ENCODE assay signal across 21 mouse cellular contexts in genomic region chr10:59820886-59821285, GRCm38 (mm10). TPM values are rescaled to one million over a fixed set of nuclear protein-coding genes. Genes with fewer than 3 reads are reported as not detected.
A peak's percentile ranks its signal among the peaks of the same experiment; 100 is the strongest.
DNase-seq lines count a peak whose midpoint lies in the region; TF ChIP-seq lines count a peak whose summit lies in the region.
"Had no signal": no experiment of that assay in that cellular context is flagged by ENCODE, and none has a peak within 500 bp of the region (broad histone marks: within the 10 kb centered on the region; RNA-seq: fewer than 3 reads in every experiment).

No protein-coding gene starts in this region.

- no peak for TF ChIP-seq POLR2A in myocyte (IDR thresholded peaks at IDR 0.05; ENCODE audit: insufficient read length, low read depth)

- H3K79me3 ChIP-seq in C2C12 (ENCODE audit: low read depth) = no peaks in the 10 kb centered on the region

- no peak for TF ChIP-seq CTCF in C2C12 (IDR thresholded peaks at IDR 0.05; ENCODE audit: control insufficient read depth, insufficient read depth, insufficient read length)

- peak; percentile 33 for DNase-seq in 3T3-L1 (ENCODE audit: low read depth, low spot score)
- DNase-seq in right cerebral cortex, postnatal 36 days (ENCODE audit: low spot score in 2 of 2) = no peak
- no peak for DNase-seq in cerebellum, postnatal 25 days
- DNase-seq: adrenal gland, adult 8-10 months; adrenal gland, postnatal 14 days; adrenal gland, postnatal 36 days; B cell, adult 2 months; cerebellum, adult 11-12 months; cerebellum, adult 2 months; cerebellum, adult 9-10 months; cerebellum, postnatal 10 days; cerebellum, postnatal 36 days; embryo, embryonic 11 days had no signal

- H3ac ChIP-seq in C2C12 (ENCODE audit: control insufficient read depth, insufficient read length, low read depth) (no peak overlapping the region), myocyte (ENCODE audit: control insufficient read depth, insufficient read length) (no peak overlapping the region)

- H3K36me3 ChIP-seq in C2C12 (ENCODE audit: control insufficient read depth, insufficient read depth) (no peaks in the 10 kb centered on the region), myocyte (ENCODE audit: control insufficient read depth, insufficient read depth) (peaks cover 4% of the 10 kb centered on the region)
- H3K36me3 ChIP-seq: embryonic facial prominence, embryonic 13.5 days; embryonic facial prominence, embryonic 15.5 days; forebrain, embryonic 10.5 days; forebrain, embryonic 12.5 days had no signal

- no peaks in the 10 kb centered on the region for H3K79me2 ChIP-seq in C2C12 (ENCODE audit: control insufficient read depth, insufficient read depth)
- no peaks in the 10 kb centered on the region for H3K79me2 ChIP-seq in myocyte (ENCODE audit: control insufficient read depth, insufficient read depth)

- H3K4me3 ChIP-seq in C2C12 (ENCODE audit: insufficient read depth, poor library complexity, severe bottlenecking) (no peak overlapping the region), myocyte (no peak overlapping the region)
- H3K4me3 ChIP-seq: embryonic facial prominence, embryonic 13.5 days; embryonic facial prominence, embryonic 15.5 days; erythroblast, embryonic 14.5 days; forebrain, embryonic 10.5 days; forebrain, embryonic 12.5 days had no signal

- H3K4me2 ChIP-seq in myocyte (ENCODE audit: low read depth) = peak overlapping the region; percentile 24
- H3K4me2 ChIP-seq: embryonic facial prominence, embryonic 13.5 days; embryonic facial prominence, embryonic 15.5 days; forebrain, embryonic 12.5 days had no signal

- no peaks in the 10 kb centered on the region for H3K27me3 ChIP-seq in C2C12 (ENCODE audit: control insufficient read depth, insufficient read depth, insufficient read length)
- H3K27me3 ChIP-seq in myocyte (ENCODE audit: control insufficient read depth, insufficient read depth, insufficient read length) = no peaks in the 10 kb centered on the region
- H3K27me3 ChIP-seq: embryonic facial prominence, embryonic 13.5 days; embryonic facial prominence, embryonic 15.5 days; forebrain, embryonic 12.5 days; Patski had no signal

TF ChIP-seq in C2C12, 6 proteins besides CTCF, POLR2A, EP300 and RAD21:
- TF ChIP-seq CEBPB (IDR thresholded peaks at IDR 0.05; ENCODE audit: low read depth) (peak; percentile 30), USF1 (IDR thresholded peaks at IDR 0.05; ENCODE audit: low read depth) (peak; percentile 88), MAX (IDR thresholded peaks at IDR 0.05) (no peak), FOSL1 (IDR thresholded peaks at IDR 0.05; ENCODE audit: insufficient read depth, low read length, poor library complexity, severe bottlenecking) (no peak), MYOG (IDR thresholded peaks at IDR 0.05; ENCODE audit: control insufficient read depth, extremely low read depth, insufficient read length) (no peak), MYOD1 (IDR thresholded peaks at IDR 0.05; ENCODE audit: control insufficient read depth, insufficient read length, low read depth) (no peak)

TF ChIP-seq in myocyte, 11 proteins besides CTCF, POLR2A, EP300 and RAD21:
- TF ChIP-seq REST (IDR thresholded peaks at IDR 0.05; ENCODE audit: insufficient read depth, insufficient read length) (no peak), USF1 (IDR thresholded peaks at IDR 0.05; ENCODE audit: low read depth) (peak; percentile 81)

RNA-seq across cellular contexts. Expression of gene Dnajb12, which starts 58.5 kb away (rescaled TPM):
- polyA plus RNA-seq in C2C12 (2012; fragmentation: generic; extraction: Trizol) = 25.8 TPM
- 45.2 TPM for polyA plus RNA-seq in myocyte (2012; fragmentation: generic; extraction: Trizol)
